ENCODE assay signal across 9 mouse cellular contexts in the genomic region with DNA sequence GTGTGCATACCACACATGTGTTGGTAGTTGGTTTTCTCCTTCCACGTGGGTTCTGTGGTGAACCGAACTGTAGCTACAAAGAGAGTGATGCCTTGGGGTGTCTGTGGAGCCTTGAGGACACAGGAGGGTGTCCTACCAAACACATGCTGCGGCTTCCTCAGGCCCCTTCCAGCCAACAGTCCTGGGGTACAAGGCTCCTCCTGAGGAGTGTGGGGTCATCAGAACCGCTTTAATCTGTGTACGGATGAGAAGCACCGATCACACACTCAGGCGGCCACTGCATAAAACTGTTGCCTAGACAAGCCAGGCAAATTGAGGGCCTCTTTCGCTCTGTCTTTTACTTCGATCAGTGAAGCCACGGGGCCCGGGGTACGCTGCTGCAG. TPM values are rescaled to one million over a fixed set of nuclear protein-coding genes. Genes with fewer than 3 reads are reported as not detected.
DNase-seq lines count a peak whose midpoint lies in the region; ATAC-seq and TF ChIP-seq lines count a peak whose summit lies in the region.
"Had no signal": no experiment of that assay in that cellular context is flagged by ENCODE, and none has a peak within 500 bp of the region (broad histone marks: within the 10 kb centered on the region; RNA-seq: fewer than 3 reads in every experiment).

No protein-coding gene starts in this region.

- no peak for TF ChIP-seq EP300 in heart, adult 2 months (IDR thresholded peaks at IDR 0.05; ENCODE audit: insufficient read depth, low read depth, low read length)
- no peak for TF ChIP-seq EP300 in liver, embryonic 14.5 days (IDR thresholded peaks at IDR 0.05; ENCODE audit: low read depth)

- peaks cover 8% of the 10 kb centered on the region for H3K79me2 ChIP-seq in heart, adult 2 months (replicated peaks; ENCODE audit: control insufficient read depth, insufficient read depth, low read length)

- peak; percentile 47 to 70 for DNase-seq in heart, adult 18-20 months
- no peak for DNase-seq in heart, adult 8-10 months (ENCODE audit: low spot score)
- DNase-seq in cerebellum, adult 9-10 months, result peak; percentile 79
- peak in 1 of 2 experiments; percentile 64 for DNase-seq in heart, adult 2 months
- DNase-seq in kidney, adult 9 months, result peak; percentile 59
- DNase-seq in liver, embryonic 14.5 days (ENCODE audit: low read depth in 3 of 3, low spot score in 3 of 3), result peak in 1 of 3 experiments; percentile 14
- DNase-seq in thymus, postnatal 4 days, result peak; percentile 64

- H3K4me1 ChIP-seq in heart, adult 2 months (ENCODE audit: control insufficient read depth, insufficient read depth, low read length), result peaks cover 9% of the 10 kb centered on the region
- H3K4me1 ChIP-seq in liver, embryonic 14.5 days (replicated peaks; ENCODE audit: control insufficient read depth in 2 of 2, insufficient read depth in 2 of 2, low read length in 1 of 2), result peaks cover 17 to 18% of the 10 kb centered on the region in 2 experiments
- H3K4me1 ChIP-seq in neural tube, embryonic 14.5 days (ENCODE audit: control insufficient read depth, insufficient read depth, low read length), result peaks cover 33% of the 10 kb centered on the region

- peak overlapping the region; percentile 55 for H3K4me3 ChIP-seq in heart, adult 2 months
- H3K4me3 ChIP-seq in liver, embryonic 14.5 days (ENCODE audit: insufficient read depth in 1 of 2, low read depth in 2 of 2, low read length in 2 of 2), result peak overlapping the region; percentile 45 to 73
- H3K4me3 ChIP-seq in neural tube, embryonic 14.5 days (ENCODE audit: low read depth, low read length), result peak overlapping the region; percentile 33

- peak overlapping the region; percentile 80 for H3K4me2 ChIP-seq in liver, embryonic 14.5 days (ENCODE audit: low read depth)
- H3K4me2 ChIP-seq in neural tube, embryonic 14.5 days (ENCODE audit: low read depth, low read length), result peak overlapping the region; percentile 60

- peak overlapping the region; percentile 45 for H3K9ac ChIP-seq in heart, adult 2 months (ENCODE audit: low read depth, low read length)
- H3K9ac ChIP-seq in liver, embryonic 14.5 days (replicated peaks), result peak overlapping the region; percentile 66
- H3K9ac ChIP-seq in neural tube, embryonic 14.5 days (replicated peaks; ENCODE audit: low read depth, low read length), result peak overlapping the region; percentile 34

- no peaks in the 10 kb centered on the region for H3K9me3 ChIP-seq in liver, embryonic 14.5 days (ENCODE audit: control insufficient read depth, low read length)
- H3K9me3 ChIP-seq in neural tube, embryonic 14.5 days (ENCODE audit: control insufficient read depth, low read length), result no peaks in the 10 kb centered on the region

- H3K27me3 ChIP-seq in heart, adult 2 months (ENCODE audit: control insufficient read depth, insufficient read depth, low read length), result no peaks in the 10 kb centered on the region
- no peaks in the 10 kb centered on the region for H3K27me3 ChIP-seq in liver, embryonic 14.5 days (ENCODE audit: control insufficient read depth, insufficient read depth, low read length)
- no peaks in the 10 kb centered on the region for H3K27me3 ChIP-seq in neural tube, embryonic 14.5 days (ENCODE audit: control insufficient read depth, insufficient read depth, low read length)
- H3K27me3 ChIP-seq: Patski had no signal

- H3K27ac ChIP-seq in heart, adult 2 months, result peak overlapping the region; percentile 99
- peak overlapping the region; percentile 57 for H3K27ac ChIP-seq in liver, embryonic 14.5 days
- peak overlapping the region; percentile 90 for H3K27ac ChIP-seq in neural tube, embryonic 14.5 days (ENCODE audit: low read depth, low read length)

- 11% methylated on average over 12 of the region's 12 CpGs for WGBS in heart, adult 2 months
- 11% methylated on average over 12 of the region's 12 CpGs for WGBS in liver, embryonic 14.5 days (ENCODE audit: insufficient replicate concordance)
- 11% methylated on average over 12 of the region's 12 CpGs for WGBS in neural tube, embryonic 14.5 days

- ATAC-seq in liver, embryonic 14.5 days (ENCODE audit: insufficient read depth), result no peak
- ATAC-seq in neural tube, embryonic 14.5 days (ENCODE audit: low read depth), result peak; percentile 1; the same call in 1 of the 2 replicates

- intact Hi-C loops in heart, adult 2 months (cut with DNase I), result loop anchor here (2.0 kb wide), 1 partner anchor 43 kb away; a partner anchor contains a TSS

- peaks cover 3% of the 10 kb centered on the region for H3K36me3 ChIP-seq in heart, adult 2 months (ENCODE audit: control insufficient read depth, insufficient read depth, low read length)
- H3K36me3 ChIP-seq in liver, embryonic 14.5 days (replicated peaks; ENCODE audit: control insufficient read depth, insufficient read depth, low read depth), result no peaks in the 10 kb centered on the region; the same call in 1 of the 2 replicates
- H3K36me3 ChIP-seq in neural tube, embryonic 14.5 days (ENCODE audit: control insufficient read depth, insufficient read depth, low read length), result no peaks in the 10 kb centered on the region

- TF ChIP-seq CTCF in heart, adult 2 months (IDR thresholded peaks at IDR 0.05), result no peak
- TF ChIP-seq CTCF in liver, embryonic 14.5 days (IDR thresholded peaks at IDR 0.05; ENCODE audit: low read depth), result no peak

- TF ChIP-seq POLR2A in heart, adult 2 months (IDR thresholded peaks at IDR 0.05; ENCODE audit: insufficient read depth, low read depth, low read length), result no peak

RNA-seq across cellular contexts. Expression of a gene that starts 0.9 kb away (rescaled TPM):
- total RNA-seq in heart, adult 18-20 months (2021), result 10 to 100 TPM; 10.6 to 12.7 TPM
- 10 to 100 TPM in 2 of 4 experiments, 1 to 10 TPM in 2; 7.4 to 13.1 (median 10.4) TPM for total RNA-seq in heart, adult 8-10 months (2022)
- 10 to 100 TPM in 1 of 2 experiments, 1 to 10 TPM in 1; 9.3 to 13.1 TPM for total RNA-seq in heart, adult 2 months (2021)
- polyA plus RNA-seq in heart, adult 2 months (2012; rRNA removed), result 6.8 and 16.4 TPM in 2 replicates
- 5.5 and 7.0 TPM in 2 replicates for polyA plus RNA-seq in liver, embryonic 14.5 days (2012; rRNA removed)
- polyA plus RNA-seq in liver, embryonic 14.5 days (2014; fragmentation: Nextera tagmentation; extraction: Ambion mirVana), result 10.6 and 11.8 TPM in 2 replicates
- polyA plus RNA-seq in neural tube, embryonic 14.5 days (2014; fragmentation: Nextera tagmentation; extraction: Ambion mirVana), result 60.2 and 64.9 TPM in 2 replicates

RNA-seq across cellular contexts. Expression of a gene that starts 43.7 kb away (rescaled TPM):
- total RNA-seq in heart, adult 18-20 months (2021), result 1,000 to 10,000 TPM; 1,409 to 1,497 TPM
- 1,000 to 10,000 TPM; 1,464 to 1,614 (median 1,563) TPM for total RNA-seq in heart, adult 8-10 months (2022)
- 1,000 to 10,000 TPM; 1,326 to 1,509 TPM for total RNA-seq in heart, adult 2 months (2021)
- 764 and 972 TPM in 2 replicates for polyA plus RNA-seq in heart, adult 2 months (2012; rRNA removed)
- polyA plus RNA-seq in liver, embryonic 14.5 days (2012; rRNA removed), result 37.5 and 65.5 TPM in 2 replicates
- polyA plus RNA-seq in liver, embryonic 14.5 days (2014; fragmentation: Nextera tagmentation; extraction: Ambion mirVana), result 189 and 194 TPM in 2 replicates
- polyA plus RNA-seq in neural tube, embryonic 14.5 days (2014; fragmentation: Nextera tagmentation; extraction: Ambion mirVana), result 422 and 513 TPM in 2 replicates

RNA-seq across cellular contexts. Expression of a gene that starts 43.8 kb away (rescaled TPM):
- 1 to 10 TPM; 5.8 to 6.5 TPM for total RNA-seq in heart, adult 18-20 months (2021)
- 1 to 10 TPM; 6.4 to 7.1 (median 6.8) TPM for total RNA-seq in heart, adult 8-10 months (2022)
- 1 to 10 TPM; 5.2 to 5.6 TPM for total RNA-seq in heart, adult 2 months (2021)
- 9.8 and 9.9 TPM in 2 replicates for polyA plus RNA-seq in heart, adult 2 months (2012; rRNA removed)
- polyA plus RNA-seq in liver, embryonic 14.5 days (2012; rRNA removed), result 13.7 and 14.1 TPM in 2 replicates
- polyA plus RNA-seq in liver, embryonic 14.5 days (2014; fragmentation: Nextera tagmentation; extraction: Ambion mirVana), result 20.8 and 21.1 TPM in 2 replicates
- 29.9 and 33.1 TPM in 2 replicates for polyA plus RNA-seq in neural tube, embryonic 14.5 days (2014; fragmentation: Nextera tagmentation; extraction: Ambion mirVana)
